Mouse (Mus musculus) forebrain, embryonic 15.5 days (tissue): Measurements from ENCODE around the gene Brd7. TPM values are rescaled to one million over a fixed set of nuclear protein-coding genes. Genes with fewer than 3 reads are reported as not detected.
A peak's percentile ranks its signal among the peaks of the same experiment; 100 is the strongest.

ENCODE experiments used
- ATAC-seq: fragments of 200-750 bp; cut with Nextera tagmentation; replicated peaks from 2 replicates; pipeline ENCODE4 v1.8.0; 2017; ENCODE audit warnings: mild to moderate bottlenecking, moderate TSS enrichment, moderate library complexity
- H3K27ac ChIP-seq: fragments of 300-500 bp; sonication (generic); replicated peaks from 2 replicates; pipeline ENCODE4 v1.5.1; 2015; ENCODE audit warnings: mild to moderate bottlenecking, inconsistent platforms
- H3K27me3 ChIP-seq: fragments of 300-500 bp; sonication (generic); 2 replicates; pipeline ENCODE4 v1.6.1; 2015; ENCODE audit warnings: inconsistent platforms
- H3K36me3 ChIP-seq: fragments of 300-500 bp; sonication (generic); 2 replicates; pipeline ENCODE4 v1.6.1; 2015; ENCODE audit warnings: mild to moderate bottlenecking, inconsistent platforms
- H3K4me1 ChIP-seq: fragments of 300-500 bp; sonication (generic); 2 replicates; pipeline ENCODE4 v1.6.1; 2015; ENCODE audit warnings: inconsistent platforms
- H3K4me2 ChIP-seq: fragments of 300-500 bp; sonication (generic); replicated peaks from 2 replicates; pipeline ENCODE4 v1.6.1; 2015; ENCODE audit warnings: mild to moderate bottlenecking, inconsistent platforms
- H3K4me3 ChIP-seq: fragments of 300-500 bp; sonication (generic); 2 replicates; pipeline ENCODE4 v1.5.1; 2015; ENCODE audit warnings: mild to moderate bottlenecking, inconsistent platforms
- H3K9ac ChIP-seq: fragments of 300-500 bp; sonication (generic); replicated peaks from 2 replicates; pipeline ENCODE4 v1.6.1; 2015; ENCODE audit warnings: mild to moderate bottlenecking, inconsistent platforms
- H3K9me3 ChIP-seq: fragments of 300-500 bp; sonication (generic); 2 replicates; pipeline ENCODE4 v1.6.1; 2016; ENCODE audit warnings: inconsistent platforms
- WGBS: fragments of 180-500 bp; shearing (Covaris S2); methylation state at CpG from one replicate; pipeline ENCODE4 v1.1.7; 2015; ENCODE audit warnings: mixed read lengths; 5-methylcytosine and 5-hydroxymethylcytosine counted together
- polyA plus RNA-seq: library from polyadenylated mRNA; unstranded; fragments of >200 nt; fragmentation: Nextera tagmentation; extraction: Ambion mirVana; gene quantifications from 2 replicates; pipeline ENCODE4 v1.2.1, GENCODE M21; 2015

Gene Brd7
- polyA plus RNA-seq: 65.4 and 68.7 TPM in 2 replicates

GRCm38 (mm10) chr8:88361708-88362428 lies at the start of gene Brd7:
Brd7 (minus strand) TSS chr8:88362194.
- Histone ChIP-seq H3K9ac (peak within 1 kb of the TSS; percentile 93), H3K27ac (peak within 1 kb of the TSS; percentile 76), H3K9me3 (no peaks in the 10 kb centered on the region), H3K27me3 (no peaks in the 10 kb centered on the region), H3K4me3 (peak within 1 kb of the TSS; percentile 91), H3K36me3 (peaks cover 24% of the 10 kb centered on the region), H3K4me2 (peak within 1 kb of the TSS; percentile 84), H3K4me1 (peaks cover 26% of the 10 kb centered on the region)
- under 1% methylated on average over 78 of the region's 91 CpGs for WGBS
- ATAC-seq: peak; percentile 90

GRCm38 (mm10) chr8:88411461-88411860 lies 49.5 kb upstream of the Brd7 start:
- WGBS: 83% methylated on average over 6 of the region's 6 CpGs
- no peak overlapping the region for H3K4me2 ChIP-seq
- ATAC-seq: no peak
- no peaks in the 10 kb centered on the region for H3K36me3 ChIP-seq
- no peaks in the 10 kb centered on the region for H3K27me3 ChIP-seq
- no peak overlapping the region for H3K4me3 ChIP-seq
- H3K4me1 ChIP-seq: no peaks in the 10 kb centered on the region
- H3K9ac ChIP-seq: no peak overlapping the region
- H3K9me3 ChIP-seq: no peaks in the 10 kb centered on the region
- no peak overlapping the region for H3K27ac ChIP-seq

GRCm38 (mm10) chr8:88409401-88409940 lies 47.5 kb upstream of the Brd7 start:
- no peak overlapping the region for H3K9ac ChIP-seq
- H3K4me1 ChIP-seq: no peaks in the 10 kb centered on the region
- no peaks in the 10 kb centered on the region for H3K9me3 ChIP-seq
- no peak overlapping the region for H3K4me2 ChIP-seq
- ATAC-seq: no peak
- 67% methylated on average over 11 of the region's 11 CpGs for WGBS
- no peaks in the 10 kb centered on the region for H3K27me3 ChIP-seq
- no peak overlapping the region for H3K4me3 ChIP-seq
- no peak overlapping the region for H3K27ac ChIP-seq
- no peaks in the 10 kb centered on the region for H3K36me3 ChIP-seq

GRCm38 (mm10) chr8:88407716-88408115 lies 45.7 kb upstream of the Brd7 start:
- no peak for ATAC-seq
- Histone ChIP-seq H3K27me3 (no peaks in the 10 kb centered on the region), H3K9me3 (no peaks in the 10 kb centered on the region), H3K36me3 (no peaks in the 10 kb centered on the region), H3K4me2 (no peak overlapping the region), H3K9ac (no peak overlapping the region), H3K4me1 (no peaks in the 10 kb centered on the region), H3K27ac (no peak overlapping the region), H3K4me3 (no peak overlapping the region)
- WGBS: 84% methylated on average over 6 of the region's 6 CpGs

- ATAC-seq: no peak
- Histone ChIP-seq H3K9ac (no peak overlapping the region), H3K36me3 (no peaks in the 10 kb centered on the region), H3K27me3 (no peaks in the 10 kb centered on the region), H3K27ac (no peak overlapping the region), H3K9me3 (no peaks in the 10 kb centered on the region), H3K4me2 (no peak overlapping the region), H3K4me3 (no peak overlapping the region), H3K4me1 (no peaks in the 10 kb centered on the region)
- 88% methylated on average over 4 of the region's 4 CpGs for WGBS
Measured at GRCm38 (mm10) chr8:88398060-88398459, 36.1 kb upstream of the Brd7 start.

GRCm38 (mm10) chr8:88393298-88393697 lies 31.3 kb upstream of the Brd7 start:
- Histone ChIP-seq H3K27ac (no peak overlapping the region), H3K4me1 (no peaks in the 10 kb centered on the region), H3K27me3 (no peaks in the 10 kb centered on the region), H3K4me3 (no peak overlapping the region), H3K9me3 (no peaks in the 10 kb centered on the region), H3K36me3 (no peaks in the 10 kb centered on the region), H3K9ac (no peak overlapping the region), H3K4me2 (no peak overlapping the region)
- ATAC-seq: no peak
- WGBS: 83% methylated on average over 3 of the region's 3 CpGs

- no peak for ATAC-seq
- Histone ChIP-seq H3K9me3 (no peaks in the 10 kb centered on the region), H3K4me3 (no peak overlapping the region), H3K27ac (no peak overlapping the region), H3K36me3 (no peaks in the 10 kb centered on the region), H3K27me3 (no peaks in the 10 kb centered on the region), H3K9ac (no peak overlapping the region), H3K4me1 (no peaks in the 10 kb centered on the region), H3K4me2 (no peak overlapping the region)
- WGBS: 87% methylated on average over 1 of the region's 1 CpGs
Measured at GRCm38 (mm10) chr8:88390749-88391148, 28.8 kb upstream of the Brd7 start.

- Histone ChIP-seq H3K9me3 (no peaks in the 10 kb centered on the region), H3K4me3 (no peak overlapping the region), H3K4me1 (no peaks in the 10 kb centered on the region), H3K4me2 (no peak overlapping the region), H3K36me3 (no peaks in the 10 kb centered on the region), H3K27me3 (no peaks in the 10 kb centered on the region), H3K27ac (no peak overlapping the region), H3K9ac (no peak overlapping the region)
- 80% methylated on average over 7 of the region's 7 CpGs for WGBS
- ATAC-seq: no peak
Measured at GRCm38 (mm10) chr8:88388691-88389239, 26.8 kb upstream of the Brd7 start.

GRCm38 (mm10) chr8:88387874-88388273 lies 25.9 kb upstream of the Brd7 start:
- 45% methylated on average over 8 of the region's 8 CpGs for WGBS
- H3K4me3 ChIP-seq: no peak overlapping the region
- H3K27me3 ChIP-seq: no peaks in the 10 kb centered on the region; the same call in 1 of the 2 replicates
- H3K36me3 ChIP-seq: no peaks in the 10 kb centered on the region
- no peak overlapping the region for H3K9ac ChIP-seq
- no peak overlapping the region for H3K27ac ChIP-seq
- no peak overlapping the region for H3K4me2 ChIP-seq
- no peak; the same call in 1 of the 2 replicates for ATAC-seq
- peaks cover under 1% of the 10 kb centered on the region for H3K4me1 ChIP-seq
- no peaks in the 10 kb centered on the region for H3K9me3 ChIP-seq

- H3K27ac ChIP-seq: no peak overlapping the region
- ATAC-seq: no peak
- 87% methylated on average over 2 of the region's 2 CpGs for WGBS
- H3K4me1 ChIP-seq: peaks cover 10% of the 10 kb centered on the region
- H3K9me3 ChIP-seq: no peaks in the 10 kb centered on the region
- H3K4me3 ChIP-seq: no peak overlapping the region
- H3K4me2 ChIP-seq: no peak overlapping the region
- H3K27me3 ChIP-seq: no peaks in the 10 kb centered on the region; the same call in 1 of the 2 replicates
- no peaks in the 10 kb centered on the region for H3K36me3 ChIP-seq
- no peak overlapping the region for H3K9ac ChIP-seq
Measured at GRCm38 (mm10) chr8:88383164-88383556, 21.2 kb upstream of the Brd7 start.

- Histone ChIP-seq H3K4me3 (no peak overlapping the region), H3K9me3 (no peaks in the 10 kb centered on the region), H3K27ac (0 out of 2 replicates have a peak overlapping the region, but pooled peaks have one; percentile 6), H3K4me2 (0 out of 2 replicates have a peak overlapping the region, but pooled peaks have one; percentile 7), H3K27me3 (no peaks in the 10 kb centered on the region; the same call in 1 of the 2 replicates), H3K9ac (no peak overlapping the region), H3K36me3 (no peaks in the 10 kb centered on the region), H3K4me1 (peaks cover 10% of the 10 kb centered on the region)
- ATAC-seq: peak; percentile 38; the same call in 1 of the 2 replicates
- WGBS: 18% methylated on average over 31 of the region's 31 CpGs
Measured at GRCm38 (mm10) chr8:88382311-88383163, 20.5 kb upstream of the Brd7 start.

GRCm38 (mm10) chr8:88380497-88380896 lies 18.5 kb upstream of the Brd7 start:
- WGBS: 88% methylated on average over 7 of the region's 7 CpGs
- Histone ChIP-seq H3K4me2 (no peak overlapping the region), H3K4me3 (no peak overlapping the region)

More at GRCm38 (mm10) chr8:88380497-88380896, 18.5 kb upstream of the Brd7 start:
- Histone ChIP-seq H3K4me1 (peaks cover 27% of the 10 kb centered on the region), H3K27me3 (no peaks in the 10 kb centered on the region; the same call in 1 of the 2 replicates), H3K36me3 (no peaks in the 10 kb centered on the region), H3K27ac (no peak overlapping the region), H3K9ac (no peak overlapping the region), H3K9me3 (no peaks in the 10 kb centered on the region)
- ATAC-seq: no peak
